Mouse (Mus musculus) spleen, adult 2 months (tissue): Measurements from ENCODE around the gene Atxn1.

Source experiments
- CTCF ChIP-seq: fragments of 200-500 bp; IDR thresholded peaks from 2 replicates; pipeline ENCODE4 v1.5.1; 2011; ENCODE audit warnings: mild to moderate bottlenecking, inconsistent platforms; ENCODE audit not compliant: insufficient read depth, insufficient read length, insufficient replicate concordance; ENCODE audit errors: extremely low read depth
- POLR2A ChIP-seq: fragments of 200-500 bp; IDR thresholded peaks from 2 replicates; pipeline ENCODE4 v1.6.1; 2011; ENCODE audit warnings: low read depth, low read length, inconsistent platforms

DNA sequence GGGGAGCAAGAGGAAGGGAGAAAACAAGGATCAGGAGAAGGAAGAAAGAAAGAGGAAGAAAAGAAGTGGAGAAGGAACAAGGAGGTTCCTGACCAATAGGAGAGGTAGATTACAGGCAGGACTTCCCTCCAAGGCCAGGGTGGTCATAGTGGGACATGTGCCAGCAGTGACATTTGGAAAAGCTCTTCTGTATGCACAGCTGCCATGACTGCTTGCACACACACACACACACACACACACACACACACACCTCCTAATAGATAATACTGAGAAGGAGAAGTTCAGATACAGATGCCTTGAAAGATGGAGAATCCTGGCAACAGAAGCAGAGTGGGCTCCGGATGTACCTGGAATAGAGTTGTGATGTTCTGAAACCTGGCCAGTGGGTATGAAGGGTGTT, 189.3 kb downstream of the Atxn1 start:
- TF ChIP-seq CTCF, result no peak
- TF ChIP-seq POLR2A, result no peak
